Mouse (Mus musculus) CD4-positive, CD25-positive, alpha-beta regulatory T cell, adult 9 weeks (primary cell): ENCODE measurements around the gene Htra2. TPM values are rescaled to one million over a fixed set of nuclear protein-coding genes. Genes with fewer than 3 reads are reported as not detected.

Source experiments
- polyA plus RNA-seq: library from polyadenylated mRNA; unstranded; fragments of 100-300 nt; shearing (Covaris generic); gene quantifications from one replicate; pipeline ENCODE4 v1.2.1, GENCODE M21; 2017

Gene Htra2
- polyA plus RNA-seq = 70.9 TPM

DNA sequence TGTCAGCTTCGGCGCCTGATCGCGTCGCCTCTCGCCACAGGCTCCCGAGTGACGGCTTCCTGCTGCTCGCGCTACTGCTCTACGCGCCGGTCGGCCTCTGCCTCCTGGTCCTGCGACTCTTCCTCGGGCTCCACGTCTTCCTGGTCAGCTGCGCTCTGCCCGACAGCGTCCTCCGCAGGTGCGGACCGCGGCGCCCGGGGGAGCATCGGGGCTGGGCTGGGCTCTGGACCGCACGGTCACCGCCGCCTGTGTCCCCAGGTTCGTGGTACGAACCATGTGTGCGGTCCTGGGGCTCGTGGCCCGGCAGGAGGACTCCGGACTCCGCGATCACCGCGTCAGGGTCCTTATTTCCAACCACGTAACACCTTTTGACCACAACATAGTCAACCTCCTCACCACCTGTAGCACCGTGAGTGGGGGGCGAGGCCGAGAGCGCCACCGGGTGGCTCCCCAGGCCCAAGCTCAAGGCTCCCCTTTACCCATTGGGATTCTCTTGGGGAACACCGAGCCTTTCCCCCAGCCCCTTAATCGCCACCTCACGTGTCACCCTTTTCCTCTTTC is at the start of gene Htra2:
Gene Htra2 (minus strand): TSS at position 403 of the 561 bp plus-strand sequence.

DNA sequence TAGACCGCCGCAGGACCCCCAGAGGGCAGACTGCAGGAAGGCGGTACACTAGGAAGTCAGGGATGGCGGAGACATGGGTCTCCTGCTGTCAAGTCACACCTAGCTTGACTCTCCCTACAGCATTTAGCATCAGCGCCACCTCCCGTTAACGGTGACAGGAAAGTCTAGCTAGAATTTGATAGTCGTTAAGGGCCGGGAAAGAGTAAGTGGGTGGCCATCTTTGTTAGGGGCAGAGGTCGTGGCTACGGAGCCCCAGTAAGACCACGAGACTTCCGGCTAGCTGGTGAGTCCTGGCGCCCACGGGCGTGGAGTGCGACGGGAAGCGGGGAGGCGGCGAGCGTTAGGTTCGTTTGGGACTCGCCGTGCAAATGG is 46.2 kb upstream of the Htra2 start, which contains the start of the genes Ccdc142 and Gm42688:
Gene Ccdc142 (plus strand): TSS at position 286 of the 372 bp plus-strand sequence.
Gene Gm42688 (plus strand): TSS at position 302 of the 372 bp plus-strand sequence.

DNA sequence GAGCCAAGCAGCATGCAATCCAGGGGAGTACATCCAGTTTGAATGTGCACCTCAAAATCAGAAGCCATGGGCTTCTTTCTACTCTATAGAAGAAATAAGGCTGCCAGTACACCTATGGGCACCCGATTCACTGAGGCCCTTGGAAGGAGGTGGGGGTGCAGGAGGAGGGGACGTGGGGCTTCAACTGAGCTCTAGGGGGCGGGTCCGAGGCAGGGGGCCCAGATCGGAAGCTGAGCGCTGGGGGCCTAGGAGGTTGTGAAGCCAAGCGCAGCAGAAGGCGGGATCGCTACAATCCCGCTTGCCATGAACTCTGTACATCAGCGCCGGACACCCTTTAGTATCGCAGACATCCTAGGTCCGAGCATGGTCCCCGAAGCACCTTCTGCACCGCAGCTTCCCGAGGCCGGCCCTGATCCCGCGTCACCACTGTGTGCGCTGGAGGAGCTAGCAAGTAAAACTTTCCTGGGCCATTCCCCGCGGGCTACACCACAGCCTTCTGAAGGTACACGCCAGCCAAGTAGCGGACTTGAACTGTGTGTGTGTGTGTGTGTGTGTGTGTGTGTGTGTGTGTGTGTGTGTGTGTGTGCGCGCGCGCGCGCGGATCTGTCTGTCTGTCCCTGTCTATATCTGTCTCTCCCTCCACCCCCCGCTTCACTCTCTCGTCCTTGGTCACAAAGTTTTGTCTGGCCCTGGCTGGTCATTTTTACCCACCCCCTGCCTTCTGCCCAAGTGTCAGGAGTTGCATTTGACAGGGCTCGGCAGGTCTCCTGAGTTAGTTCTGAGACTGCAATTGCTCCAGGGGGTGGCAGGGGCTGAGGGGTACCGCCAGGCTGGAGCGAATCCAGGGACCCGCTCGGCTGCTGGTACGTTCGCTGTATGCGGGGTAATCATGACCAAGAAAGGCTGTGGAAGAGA is 31.3 kb upstream of the Htra2 start, which contains the start of gene Lbx2:
Gene Lbx2 (plus strand): TSS at position 247 of the 915 bp plus-strand sequence.

GRCm38 (mm10) chr6:83077630-83078323 is 22.7 kb upstream of the Htra2 start, which contains the start of gene Pcgf1:
Gene Pcgf1 (plus strand): TSS chr6:83077869.

DNA sequence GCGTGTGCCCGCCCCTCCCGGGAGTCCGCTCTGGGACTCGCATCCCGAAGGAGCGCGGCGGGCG is 15.0 kb upstream of the Htra2 start, which contains the start of gene Tlx2:
Gene Tlx2 (minus strand): TSS at position 47 of the 64 bp plus-strand sequence.

GRCm38 (mm10) chr6:83057790-83058189 is 2.7 kb upstream of the Htra2 start, which contains the start of gene Dqx1:
Gene Dqx1 (plus strand): TSS chr6:83057844.

GRCm38 (mm10) chr6:83054074-83054851 is 810 bp downstream of the Htra2 start, which contains the start of gene Aup1:
Gene Aup1 (plus strand): TSS chr6:83054521.

GRCm38 (mm10) chr6:83033249-83034185 is 21.6 kb downstream of the Htra2 start, which contains the start of the genes Dok1 and Loxl3:
Gene Dok1 (minus strand): TSS chr6:83033471.
Gene Loxl3 (plus strand): TSS chr6:83034173.

Other genes with a start within 250 kb of the Htra2 start
- 2.9 TPM for gene Sema4f, start 115.5 kb downstream of the Htra2 start, polyA plus RNA-seq
- gene M1ap, start 108.4 kb downstream of the Htra2 start, polyA plus RNA-seq = 2.2 TPM
- 51.6 TPM for gene Dok1, start 21.8 kb downstream of the Htra2 start, polyA plus RNA-seq
- gene Loxl3, start 21.1 kb downstream of the Htra2 start, polyA plus RNA-seq = 0.16 TPM
- 371 TPM for gene Aup1, start 752 bp downstream of the Htra2 start, polyA plus RNA-seq
- gene Dqx1, start 2.6 kb upstream of the Htra2 start, polyA plus RNA-seq = 3.3 TPM
- not detected for gene Tlx2, start 15.0 kb upstream of the Htra2 start, polyA plus RNA-seq
- gene Pcgf1, start 22.6 kb upstream of the Htra2 start, polyA plus RNA-seq = 42.8 TPM
- gene Lbx2, start 31.1 kb upstream of the Htra2 start, polyA plus RNA-seq = not detected
- gene Ccdc142, start 46.3 kb upstream of the Htra2 start, polyA plus RNA-seq = 4.4 TPM
- gene Gm42688, start 46.3 kb upstream of the Htra2 start, polyA plus RNA-seq = 3.9 TPM
- 65.3 TPM for gene Mrpl53, start 53.8 kb upstream of the Htra2 start, polyA plus RNA-seq
- gene Mogs, start 60.2 kb upstream of the Htra2 start, polyA plus RNA-seq = 4.5 TPM
- gene Wbp1, start 66.3 kb upstream of the Htra2 start, polyA plus RNA-seq = 67.6 TPM
- gene Ino80b, start 70.2 kb upstream of the Htra2 start, polyA plus RNA-seq = 8.0 TPM
- 0.91 TPM for gene Rtkn, start 80.2 kb upstream of the Htra2 start, polyA plus RNA-seq
- gene Wdr54, start 101.1 kb upstream of the Htra2 start, polyA plus RNA-seq = 1.4 TPM
- not detected for gene 1700003E16Rik, start 101.1 kb upstream of the Htra2 start, polyA plus RNA-seq
- gene Dctn1, start 110.6 kb upstream of the Htra2 start, polyA plus RNA-seq = 67.1 TPM
- gene Slc4a5, start 164.6 kb upstream of the Htra2 start, polyA plus RNA-seq = 0.94 TPM